Mouse (Mus musculus): ENCODE measurements at regions not wholly inside any gene's neighbourhood (a gene's known extent, or its start where the extent isn't known, plus 50 kb on each side); places are given as distances from the start of the nearest gene placed in this dataset.
A peak's percentile ranks its signal among the peaks of the same experiment; 100 is the strongest.
"Not testable (repeated sequence)": the region's sequence is repeated elsewhere in the genome, so short reads cannot be mapped to it uniquely, and the experiment has no call there.

- not testable (repeated sequence) for DNase-seq
Measured at GRCm38 (mm10) chr4:8462414-8462813, 223.6 kb upstream of the Car8 start.

- DNase-seq, result no peak
Measured at GRCm38 (mm10) chr4:8454346-8454745, 215.5 kb upstream of the Car8 start.

GRCm38 (mm10) chr4:8432393-8432792 lies 193.6 kb upstream of the Car8 start:
- DNase-seq, result peak; percentile 54 to 75

- no peak for DNase-seq
Measured at GRCm38 (mm10) chr4:8431032-8431332, 192.1 kb upstream of the Car8 start.

GRCm38 (mm10) chr4:8430269-8431031 lies 191.6 kb upstream of the Car8 start:
- no peak for DNase-seq

GRCm38 (mm10) chr4:8429771-8430170 lies 190.9 kb upstream of the Car8 start:
- no peak for DNase-seq

GRCm38 (mm10) chr4:8428629-8429523 lies 190.0 kb upstream of the Car8 start:
- DNase-seq, result no peak

- DNase-seq, result no peak
Measured at GRCm38 (mm10) chr4:8427812-8428211, 189.0 kb upstream of the Car8 start.

- DNase-seq, result no peak
Measured at GRCm38 (mm10) chr4:8423392-8424045, 184.7 kb upstream of the Car8 start.

GRCm38 (mm10) chr4:8421285-8421684 lies 182.4 kb upstream of the Car8 start:
- DNase-seq, result no peak

GRCm38 (mm10) chr4:8418374-8419031 lies 179.7 kb upstream of the Car8 start:
- DNase-seq, result no peak

GRCm38 (mm10) chr4:8417821-8418220 lies 179.0 kb upstream of the Car8 start:
- no peak for DNase-seq

- no peak for DNase-seq
Measured at GRCm38 (mm10) chr4:8413307-8413706, 174.5 kb upstream of the Car8 start.

GRCm38 (mm10) chr4:8400069-8400468 lies 161.2 kb upstream of the Car8 start:
- peak in 1 of 2 experiments; percentile 6 for DNase-seq

GRCm38 (mm10) chr4:8399430-8399829 lies 160.6 kb upstream of the Car8 start:
- no peak for DNase-seq

GRCm38 (mm10) chr4:8398969-8399368 lies 160.1 kb upstream of the Car8 start:
- DNase-seq, result peak; percentile 38 to 40

GRCm38 (mm10) chr4:8383162-8383561 lies 144.3 kb upstream of the Car8 start:
- no peak for DNase-seq

GRCm38 (mm10) chr4:8382125-8382417 lies 143.2 kb upstream of the Car8 start:
- no peak for DNase-seq

- no peak for DNase-seq
Measured at GRCm38 (mm10) chr4:8381408-8382124, 142.7 kb upstream of the Car8 start.

- DNase-seq, result peak; percentile 42 to 72
Measured at GRCm38 (mm10) chr4:8380711-8381338, 142.0 kb upstream of the Car8 start.

GRCm38 (mm10) chr4:8374737-8375489 lies 136.1 kb upstream of the Car8 start:
- DNase-seq, result no peak
